Mouse (Mus musculus) MEL-GATA-1-ER (cell line): ENCODE data around the gene Slc25a11.

Experiments used
- DNase-seq: peaks from one replicate; pipeline ENCODE4 v3.0.0-alpha.2; 2012; ENCODE audit warnings: low read depth; ENCODE audit errors: extremely low read depth

Slc25a11 gene

GRCm38 (mm10) chr11:70621972-70622814 is 25.1 kb downstream of the Slc25a11 start:
- DNase-seq = peak; percentile 62

DNA sequence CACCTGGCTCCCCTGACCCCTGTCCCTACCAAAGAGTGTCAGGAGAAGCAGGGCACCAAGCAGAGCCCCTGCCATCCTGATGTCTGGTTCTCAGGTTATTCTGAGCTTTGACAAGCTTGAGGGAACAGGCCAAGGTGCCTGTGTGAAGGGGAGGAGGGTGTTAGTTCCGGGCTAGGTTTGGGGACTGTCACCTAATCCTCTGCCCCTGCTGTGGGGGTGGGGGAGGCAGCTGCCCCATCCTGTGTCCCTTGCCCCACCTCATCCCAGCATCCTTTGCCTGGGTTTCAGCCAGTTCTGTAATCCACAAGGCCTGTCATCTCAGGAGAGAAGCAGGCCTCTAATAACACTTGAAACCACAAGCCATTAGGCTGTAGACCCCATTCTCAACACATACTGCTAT is 28.2 kb downstream of the Slc25a11 start, which contains the start of gene Chrne:
Chrne (minus strand) TSS at position 116 of the 400 bp plus-strand sequence.
- no peak for DNase-seq

DNA sequence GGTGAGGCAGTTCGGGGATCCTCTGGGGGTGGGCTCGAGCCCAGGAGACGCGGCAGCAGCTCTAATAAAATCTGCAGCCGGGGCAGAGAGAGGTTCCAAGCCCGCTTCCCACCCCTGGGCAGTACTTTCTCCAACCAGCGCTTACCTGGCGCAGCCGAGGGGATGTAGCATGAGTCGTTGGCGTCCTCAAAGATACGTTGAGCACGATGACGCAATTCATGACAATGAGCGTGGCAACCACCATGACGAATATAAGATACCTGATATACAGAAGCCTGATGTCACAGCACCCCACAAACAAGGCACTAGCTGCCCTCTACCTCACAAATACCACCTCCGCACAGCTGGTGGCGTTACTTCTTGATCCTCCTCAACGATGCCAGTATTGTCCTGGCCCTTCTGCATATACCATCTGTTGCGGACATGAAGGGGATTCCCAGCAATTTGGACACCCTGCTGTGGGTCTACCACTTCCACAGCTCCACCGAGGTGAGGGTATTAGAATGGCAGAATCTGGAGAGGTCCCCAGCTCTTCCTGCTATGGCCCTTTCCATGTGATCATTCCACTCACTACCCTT is 31.7 kb downstream of the Slc25a11 start, which contains the start of gene 4930544D05Rik:
4930544D05Rik (plus strand) TSS at position 333 of the 578 bp plus-strand sequence.
- no peak for DNase-seq

DNA sequence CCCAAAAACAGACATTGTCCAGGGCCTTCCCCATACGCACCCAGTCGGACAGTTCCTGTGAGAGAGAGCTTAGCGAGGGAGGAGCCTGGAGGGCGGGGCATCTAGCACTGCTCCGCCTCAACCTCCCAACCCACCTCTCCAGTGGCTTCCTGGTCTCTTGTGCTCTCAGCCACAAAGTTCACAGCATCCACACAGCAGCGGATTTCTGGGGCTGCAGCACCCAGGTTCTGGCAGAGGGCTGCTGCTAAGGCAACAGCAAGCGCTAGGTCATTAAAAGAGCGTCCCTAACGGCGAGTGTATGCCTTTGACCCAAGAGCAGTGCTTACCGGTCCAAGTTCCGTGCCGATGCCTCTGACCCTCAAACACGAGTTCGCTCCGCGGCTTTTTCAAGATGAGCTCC is 32.2 kb downstream of the Slc25a11 start:
- no peak for DNase-seq

GRCm38 (mm10) chr11:70612505-70612904 is 34.8 kb downstream of the Slc25a11 start:
- DNase-seq = no peak

DNA sequence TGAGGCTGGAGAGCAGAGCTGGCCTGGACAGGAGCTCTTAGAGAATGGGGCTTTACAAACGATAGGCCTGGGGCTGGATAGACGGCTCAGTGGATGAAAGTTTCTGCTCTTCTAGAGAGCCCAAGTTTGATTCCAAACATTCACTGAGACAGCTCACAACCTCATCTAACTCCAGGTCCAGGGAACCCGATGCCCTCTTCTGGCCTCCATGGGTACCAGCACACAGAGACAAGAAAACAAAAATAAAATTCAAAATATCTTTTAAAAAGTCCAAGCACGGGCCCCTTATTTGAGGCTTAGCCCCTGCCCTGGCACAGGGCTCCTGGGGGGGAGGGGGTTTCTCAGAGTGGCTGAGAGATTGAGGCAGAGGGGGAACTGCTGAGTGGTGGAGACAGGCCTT is 36.5 kb downstream of the Slc25a11 start:
- no peak for DNase-seq

- no peak for DNase-seq
Measured at GRCm38 (mm10) chr11:70608381-70609066, 38.8 kb downstream of the Slc25a11 start.

- DNase-seq = no peak
Measured at GRCm38 (mm10) chr11:70607611-70608010, 39.7 kb downstream of the Slc25a11 start.

GRCm38 (mm10) chr11:70606717-70607116 is 40.6 kb downstream of the Slc25a11 start:
- DNase-seq = no peak

DNA sequence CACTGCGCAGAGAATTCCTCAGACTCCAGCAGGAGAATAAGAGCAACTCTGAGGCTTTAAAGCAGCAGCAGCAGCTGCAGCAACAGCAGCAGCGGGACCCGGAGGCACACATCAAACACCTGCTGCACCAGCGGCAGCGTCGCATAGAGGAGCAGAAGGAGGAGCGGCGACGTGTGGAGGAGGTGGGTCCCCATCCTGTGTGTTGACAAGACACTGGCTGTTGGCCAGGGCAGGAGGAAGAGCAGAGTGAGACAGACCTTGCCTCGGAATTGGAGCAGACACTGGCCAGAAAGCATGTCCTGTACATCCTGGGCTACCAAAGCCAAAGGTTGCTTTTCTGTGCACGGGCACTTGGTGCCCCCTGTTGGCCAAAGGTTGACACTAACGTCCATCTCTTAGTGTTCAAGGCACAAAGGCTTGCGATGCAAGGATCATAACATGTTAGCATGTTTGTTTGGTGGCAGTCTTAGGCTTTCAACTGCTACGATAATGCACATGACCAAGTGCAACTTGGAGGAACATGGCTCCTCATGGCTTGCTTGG is 42.2 kb downstream of the Slc25a11 start:
- no peak for DNase-seq

GRCm38 (mm10) chr11:70598451-70598953 is 48.8 kb downstream of the Slc25a11 start:
- DNase-seq = no peak

- peak; percentile 82 for DNase-seq
Measured at GRCm38 (mm10) chr11:70597301-70597700, 50.0 kb downstream of the Slc25a11 start.

DNA sequence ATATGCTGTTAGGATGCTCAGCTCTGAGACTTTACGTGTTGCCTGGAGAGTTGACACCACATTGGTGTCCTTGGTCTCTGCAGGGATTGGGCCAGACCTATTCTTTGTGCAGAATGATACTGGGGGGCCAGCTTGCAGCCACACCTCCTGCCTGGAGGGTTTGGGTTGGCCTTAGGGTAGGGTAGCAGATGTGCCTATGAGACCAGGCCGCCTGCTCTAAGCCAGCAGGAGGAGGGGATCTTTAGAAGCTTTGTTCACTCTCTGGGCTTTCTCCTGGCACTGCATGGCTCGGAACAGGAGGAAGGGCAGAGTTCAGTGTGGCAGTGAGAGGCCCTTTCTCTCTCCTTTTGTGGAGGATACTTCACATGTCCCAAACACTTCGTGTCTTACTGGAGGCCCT is 51.2 kb downstream of the Slc25a11 start:
- DNase-seq = no peak

- no peak for DNase-seq
Measured at GRCm38 (mm10) chr11:70595638-70596037, 51.6 kb downstream of the Slc25a11 start.

DNA sequence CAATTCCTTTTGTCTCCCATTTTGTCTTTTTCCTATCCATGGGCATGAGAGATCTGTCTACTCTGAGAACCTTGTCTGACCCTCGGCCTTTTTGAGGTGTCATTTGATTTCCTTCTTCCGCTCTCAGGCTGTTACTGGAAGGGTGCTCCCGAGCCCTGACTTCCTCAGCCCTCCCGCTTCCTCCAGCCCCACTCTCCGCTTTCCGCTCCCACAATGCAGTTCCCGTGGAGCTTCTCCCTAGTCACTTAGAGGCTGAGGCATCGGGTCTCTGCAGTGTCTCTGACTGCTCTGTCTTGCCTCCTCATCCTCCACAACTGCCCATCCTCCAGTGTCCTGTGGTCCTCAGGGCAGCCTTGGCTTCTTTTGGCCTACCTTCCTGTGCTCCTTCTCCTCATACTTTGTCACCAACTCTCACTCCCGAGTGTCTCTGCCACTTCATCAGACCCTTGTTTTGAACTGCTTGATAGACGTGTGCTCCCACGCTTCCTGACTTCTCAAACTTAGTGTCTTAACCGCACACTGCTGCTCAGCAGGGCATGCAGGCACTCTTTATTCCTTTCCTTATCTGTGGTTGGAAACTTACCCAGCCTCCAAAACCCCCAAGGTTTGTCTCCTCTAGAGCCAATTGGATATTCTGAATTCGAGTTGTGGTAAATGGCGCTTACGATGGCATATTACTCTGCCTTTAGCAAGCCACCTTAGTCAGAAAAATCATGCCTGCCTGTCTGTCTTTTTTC is 52.9 kb downstream of the Slc25a11 start:
- DNase-seq = no peak
